Mouse (Mus musculus) megakaryocyte-erythroid progenitor cell, adult 5 weeks (primary cell): ENCODE results near the gene Pah. TPM values are rescaled to one million over a fixed set of nuclear protein-coding genes. Genes with fewer than 3 reads are reported as not detected.

ENCODE experiments used
- polyA plus RNA-seq: library from polyadenylated mRNA; stranded (reverse); fragments of >175 nt; gene quantifications from 2 replicates; pipeline ENCODE4 v1.2.3, GENCODE M21; 2012

The Pah gene
- polyA plus RNA-seq, result not detected in 2 replicates

DNA sequence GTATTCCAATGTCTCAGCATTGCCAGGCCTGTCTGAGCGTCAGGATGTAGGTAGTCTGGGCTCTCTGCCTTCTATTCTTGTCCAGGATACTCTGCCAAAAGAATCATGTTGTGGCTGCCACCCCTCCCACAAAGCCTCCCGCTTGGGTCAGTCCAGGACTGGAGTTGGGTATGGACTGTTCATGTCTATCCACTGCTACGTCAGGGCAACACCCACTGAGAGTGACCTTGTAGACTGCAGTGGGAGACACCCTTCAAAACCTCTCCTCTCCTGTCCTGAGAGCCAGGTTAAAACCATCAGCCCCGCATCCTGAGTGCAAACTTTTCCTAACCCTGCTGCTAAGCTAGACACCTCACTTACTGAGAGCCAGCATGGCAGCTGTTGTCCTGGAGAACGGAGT is at the start of gene Pah:
Pah (plus strand) TSS at position 150 of the 400 bp plus-strand sequence.

DNA sequence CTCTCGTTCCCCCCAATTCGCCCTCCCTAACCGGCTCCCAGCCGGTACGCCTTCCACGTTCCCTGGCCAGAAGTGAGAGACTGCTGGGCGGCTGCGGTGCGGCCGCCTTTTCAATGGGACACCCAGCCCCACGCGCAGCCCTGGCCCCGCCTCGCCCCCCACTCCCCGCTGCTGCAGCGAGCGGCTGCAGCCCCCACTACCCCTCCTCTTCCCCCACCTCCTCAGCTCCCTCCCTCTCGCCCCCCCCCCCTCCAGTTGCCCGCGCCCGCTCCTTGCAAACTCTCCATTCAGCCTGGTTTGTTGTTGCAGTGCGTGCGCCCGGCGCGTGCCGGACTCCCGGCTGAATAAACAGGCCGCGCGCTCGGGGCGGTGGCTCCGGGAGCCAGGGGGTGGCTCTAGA is 28.0 kb upstream of the Pah start, which contains the start of gene Ascl1:
Ascl1 (minus strand) TSS at position 85 of the 400 bp plus-strand sequence.

Other genes starting within 250 kb of the Pah start
- 0.03 TPM in 1 of 2 replicates, not detected in the other for gene Ascl1, start 28.1 kb upstream of the Pah start, polyA plus RNA-seq